Mouse (Mus musculus) brain, embryonic 14.5 days (tissue): Measurements from ENCODE around the gene Pacsin2. TPM values are rescaled to one million over a fixed set of nuclear protein-coding genes. Genes with fewer than 3 reads are reported as not detected.

Source experiments
- DNase-seq: peaks from one replicate; pipeline ENCODE4 v3.0.0-alpha.2; 2011; ENCODE audit warnings: low read depth
- CTCF ChIP-seq: fragments of 200-500 bp; IDR thresholded peaks from 2 replicates; pipeline ENCODE4 v1.5.1; 2012; ENCODE audit warnings: inconsistent platforms, mild to moderate bottlenecking, moderate library complexity, borderline replicate concordance; ENCODE audit not compliant: insufficient read depth, insufficient read length; ENCODE audit errors: extremely low read depth
- POLR2A ChIP-seq: fragments of 200-500 bp; IDR thresholded peaks from 2 replicates; pipeline ENCODE4 v1.6.1; 2012; ENCODE audit warnings: mild to moderate bottlenecking, inconsistent platforms, borderline replicate concordance; ENCODE audit not compliant: poor library complexity, insufficient read depth, insufficient read length, severe bottlenecking; ENCODE audit errors: extremely low read depth
- polyA plus RNA-seq: library from polyadenylated mRNA; depleted of rRNA; stranded (reverse); fragments of >200 nt; gene quantifications from 2 replicates; pipeline ENCODE4 v1.2.3, GENCODE M21; 2012

Gene Pacsin2
- polyA plus RNA-seq, 1 experiment: 31.4 TPM

DNA sequence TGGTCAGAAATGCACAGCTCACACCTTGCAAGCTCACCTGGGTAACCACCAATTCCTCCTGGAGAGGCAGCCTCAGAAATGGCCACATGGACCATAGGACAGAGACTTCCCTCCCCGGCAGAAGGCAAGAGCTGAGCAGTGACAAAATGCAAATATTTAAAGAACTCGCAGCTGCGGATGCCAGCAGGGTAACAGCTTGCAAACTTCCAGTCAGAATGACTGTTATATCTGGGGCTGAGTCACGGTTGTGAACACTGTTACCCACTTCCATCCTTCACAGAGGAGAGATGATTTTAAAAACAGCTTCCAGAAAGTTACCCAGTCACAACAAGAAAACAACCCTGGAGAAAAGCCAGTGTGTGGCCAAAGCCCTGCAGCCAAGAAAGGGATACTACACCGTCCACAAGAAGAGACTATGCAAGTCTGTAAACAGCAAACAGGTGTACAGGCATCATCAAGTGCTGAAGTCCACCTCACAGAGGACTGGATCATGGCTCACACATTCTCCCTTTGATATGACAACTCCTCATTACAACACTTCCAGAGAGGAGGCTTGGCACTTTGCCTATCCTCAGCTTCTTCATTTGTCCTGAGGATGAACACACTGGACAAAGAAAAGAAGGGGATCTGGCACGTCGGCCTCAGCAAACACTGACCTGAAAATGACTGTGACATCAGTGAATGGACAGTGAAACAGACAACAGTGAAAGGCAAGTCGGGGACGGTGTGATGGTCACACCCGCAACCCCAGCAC lies 16.4 kb downstream of the Pacsin2 start:
- DNase-seq: peak; percentile 46
- TF ChIP-seq CTCF: no peak

- TF ChIP-seq POLR2A (no peak), CTCF (no peak)
- no peak for DNase-seq
These were observed 18.5 kb downstream of the Pacsin2 start for GRCm38 (mm10) chr15:83445908-83446307.

DNA sequence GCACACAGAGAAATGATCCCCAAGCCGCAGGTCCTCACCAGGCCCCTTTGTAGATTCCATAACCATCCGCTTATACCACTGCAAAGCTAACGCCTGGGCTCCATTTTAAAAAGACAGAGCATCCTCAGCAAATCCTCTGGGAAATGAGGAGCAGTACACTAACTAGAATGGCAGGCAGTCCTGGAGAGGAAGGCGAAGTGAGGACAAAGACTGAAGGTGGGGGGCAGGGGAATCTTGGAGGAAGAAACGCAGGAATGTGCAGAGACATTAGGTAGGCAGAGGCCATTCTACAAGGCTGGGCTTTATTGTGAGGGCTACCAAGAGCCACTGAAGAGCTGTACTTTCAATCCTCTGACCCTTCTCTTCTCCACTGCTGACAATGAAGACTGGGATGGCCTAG lies 19.0 kb downstream of the Pacsin2 start:
- TF ChIP-seq CTCF: no peak
- TF ChIP-seq POLR2A: no peak
- no peak for DNase-seq

GRCm38 (mm10) chr15:83444425-83444824 lies 20.0 kb downstream of the Pacsin2 start:
- no peak for DNase-seq
- TF ChIP-seq POLR2A (no peak), CTCF (no peak)

DNA sequence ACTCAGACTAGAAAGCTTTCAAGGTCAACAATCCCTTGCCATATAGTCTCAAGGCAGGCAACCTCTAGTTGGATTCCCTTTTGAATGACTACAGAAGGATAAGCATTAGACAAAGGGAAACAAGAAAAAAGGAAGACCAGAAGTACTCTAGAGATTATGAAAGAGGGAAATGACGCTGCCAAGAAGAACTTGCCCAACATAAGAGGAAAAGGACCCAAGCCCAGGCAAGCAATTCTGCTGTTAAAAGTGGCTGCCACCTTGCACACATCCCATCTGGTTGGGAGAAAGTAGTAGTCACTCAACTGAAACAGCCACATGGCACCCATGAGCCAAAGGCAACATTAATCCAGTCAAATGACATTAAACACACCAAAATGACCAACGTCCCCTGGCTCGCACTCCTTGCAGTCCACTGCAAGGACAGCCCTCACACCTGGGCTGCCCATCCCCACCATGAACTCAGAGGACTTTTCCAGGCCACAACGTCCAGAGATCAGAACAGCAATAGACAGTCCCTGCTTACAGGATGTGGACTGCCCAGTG lies 21.8 kb downstream of the Pacsin2 start:
- TF ChIP-seq POLR2A (no peak), CTCF (no peak)

DNA sequence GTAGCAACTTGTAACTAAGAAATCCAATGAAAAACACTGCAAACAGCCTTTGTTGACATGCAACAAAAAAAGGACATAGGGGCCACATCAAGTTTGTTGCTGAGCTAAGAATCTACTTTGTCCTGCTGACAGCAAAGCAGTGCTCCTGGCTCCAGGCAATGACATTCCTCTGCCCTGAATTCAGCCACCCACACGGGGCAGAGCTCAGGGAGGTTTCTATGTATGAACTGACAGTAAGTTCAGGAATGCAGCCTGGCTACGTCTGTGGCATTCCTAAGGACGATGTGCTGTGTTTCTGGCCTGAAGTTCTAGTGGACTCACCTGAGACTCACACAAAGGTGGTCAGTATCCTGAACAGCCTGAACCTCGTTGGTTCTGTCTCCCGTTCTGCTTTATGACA lies 23.7 kb downstream of the Pacsin2 start:
- TF ChIP-seq POLR2A: no peak
- no peak for TF ChIP-seq CTCF
- no peak for DNase-seq

More for the DNA sequence above, 21.8 kb downstream of the Pacsin2 start:
- DNase-seq: no peak

DNA sequence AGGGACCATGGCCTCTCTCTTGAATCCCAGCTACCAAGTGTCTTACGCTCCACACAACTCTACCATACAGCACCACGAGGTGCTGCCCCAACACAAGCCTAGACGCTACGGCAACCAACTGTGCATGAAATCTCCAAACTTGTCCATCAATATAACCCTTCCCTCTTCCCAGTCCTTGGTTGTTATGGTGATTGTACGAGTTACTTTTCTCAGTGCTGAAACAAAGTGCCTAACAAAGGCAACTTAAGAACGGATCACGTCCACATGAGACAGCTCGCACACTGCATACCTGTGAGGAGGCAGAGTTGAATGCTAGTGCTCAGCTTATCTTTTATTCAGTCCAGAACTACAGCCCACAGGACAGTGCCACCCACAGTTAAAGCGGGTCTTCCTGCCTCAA lies 27.9 kb downstream of the Pacsin2 start:
- no peak for TF ChIP-seq POLR2A
- no peak for TF ChIP-seq CTCF
- no peak for DNase-seq

DNA sequence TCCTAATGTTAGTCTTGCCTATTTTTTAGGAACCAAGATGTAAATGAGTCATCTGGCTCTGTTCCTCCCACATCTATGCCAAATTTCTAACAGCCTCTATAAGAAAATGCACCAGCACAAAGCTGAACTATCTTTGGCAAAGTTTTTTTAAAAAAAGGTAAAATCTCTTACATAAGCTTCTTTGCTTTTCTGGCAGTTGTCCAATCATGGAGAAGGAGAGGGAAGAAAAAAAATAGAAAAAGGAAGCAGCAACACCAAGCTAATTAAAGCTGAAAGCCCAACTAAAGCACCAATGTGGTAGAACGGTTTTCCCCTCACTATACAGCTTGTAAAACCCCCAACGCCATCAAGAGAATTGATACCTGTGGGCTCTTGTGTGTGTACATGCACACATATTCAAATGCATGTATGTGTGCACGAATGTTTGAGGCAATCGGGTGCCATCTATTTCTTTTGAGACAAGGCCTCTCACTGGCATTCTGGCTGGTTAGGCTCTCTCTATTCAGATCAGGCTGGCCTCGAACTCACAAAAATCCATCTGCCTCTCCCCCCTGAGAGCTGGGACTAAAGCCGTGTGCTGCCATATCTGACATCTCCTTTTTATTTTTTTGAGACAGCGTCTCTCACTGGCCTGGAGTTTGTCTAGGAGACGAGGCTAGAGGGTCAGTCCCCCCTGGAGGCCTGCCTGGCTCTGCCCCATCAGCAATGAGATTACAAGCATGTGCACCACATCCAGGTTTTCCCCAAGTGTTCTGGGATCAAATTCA lies 28.9 kb downstream of the Pacsin2 start:
- DNase-seq: peak; percentile 41
- TF ChIP-seq POLR2A (no peak), CTCF (no peak)

GRCm38 (mm10) chr15:83434692-83435091 lies 29.7 kb downstream of the Pacsin2 start:
- TF ChIP-seq CTCF: no peak

DNA sequence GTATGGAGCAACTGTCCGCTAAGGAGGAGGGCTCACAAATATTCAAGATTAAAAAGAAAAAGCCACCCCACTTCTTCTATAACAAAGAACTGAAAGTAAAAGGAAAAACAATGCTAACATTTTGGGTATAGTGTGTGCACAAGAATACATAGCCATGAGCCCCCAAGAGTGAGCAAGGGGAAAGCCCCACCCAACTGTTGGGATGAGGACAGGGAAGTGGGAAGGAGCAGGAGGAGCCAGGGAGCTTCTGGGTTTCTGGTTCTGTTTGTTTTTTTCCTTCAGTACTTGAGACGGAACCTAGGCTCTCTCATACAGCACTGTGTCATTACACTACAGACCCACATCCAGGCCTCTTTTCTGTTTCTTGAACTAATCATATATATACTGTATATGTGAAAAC lies 31.1 kb downstream of the Pacsin2 start:
- TF ChIP-seq CTCF (no peak), POLR2A (no peak)
- no peak for DNase-seq

More at GRCm38 (mm10) chr15:83434692-83435091, 29.7 kb downstream of the Pacsin2 start:
- DNase-seq: no peak

DNA sequence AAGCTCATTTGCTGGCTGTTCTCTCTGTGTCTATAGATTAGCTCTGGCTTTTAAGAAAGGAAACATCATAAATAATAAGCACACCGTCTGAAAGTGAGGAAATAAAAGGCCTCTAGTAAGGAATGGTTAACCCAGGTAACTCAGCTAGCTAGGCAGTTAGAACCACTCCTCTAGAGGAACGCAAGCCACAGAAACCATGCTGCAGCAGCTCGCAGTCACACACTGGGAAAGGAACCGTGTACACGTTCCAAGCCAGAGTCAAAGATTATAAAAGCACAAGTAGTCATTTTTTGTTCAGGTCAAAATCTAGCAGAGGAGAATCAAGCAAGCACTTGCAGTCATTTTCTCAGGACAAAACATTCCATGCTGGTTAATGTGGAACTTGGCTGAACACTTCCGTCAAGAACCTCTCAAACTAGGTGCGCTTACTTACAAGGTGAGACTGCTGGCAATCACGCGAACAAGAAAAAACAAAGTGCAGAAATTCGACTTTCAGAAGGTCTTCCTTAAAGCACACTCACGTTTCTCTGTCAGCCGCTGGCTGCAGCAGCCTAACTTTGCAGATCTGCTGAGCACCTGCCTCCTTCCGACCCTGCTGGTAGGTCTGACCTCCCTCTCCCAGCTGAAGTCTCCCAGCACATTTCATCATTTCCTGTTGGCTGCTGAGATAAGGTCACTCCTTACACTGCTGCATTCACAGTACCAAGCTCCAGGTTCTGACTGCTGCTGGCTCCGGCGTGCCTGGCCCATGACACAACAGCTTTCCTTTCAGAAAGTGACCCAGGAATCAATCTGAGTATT lies 32.0 kb downstream of the Pacsin2 start:
- TF ChIP-seq POLR2A (no peak), CTCF (no peak)
- no peak for DNase-seq
